In genomic region chr9:77708950-77709349, GRCm38 (mm10) we compare ENCODE assay signal across 18 mouse cellular contexts. TPM values are rescaled to one million over a fixed set of nuclear protein-coding genes. Genes with fewer than 3 reads are reported as not detected.
DNase-seq lines count a peak whose midpoint lies in the region; ATAC-seq lines count a peak whose summit lies in the region.
"Had no signal": no experiment of that assay in that cellular context is flagged by ENCODE, and none has a peak within 500 bp of the region (broad histone marks: within the 10 kb centered on the region; RNA-seq: fewer than 3 reads in every experiment).

No protein-coding gene starts in this region.

- no peak for ATAC-seq in heart, embryonic 12.5 days (ENCODE audit: insufficient number of reproducible peaks, low FRiP score)
- peak; percentile 59; the same call in 1 of the 2 replicates for ATAC-seq in monocyte, adult 5-6 weeks (replicated peaks; ENCODE audit: insufficient number of reproducible peaks, low FRiP score, low TSS enrichment, poor library complexity, severe bottlenecking)
- no peak for ATAC-seq in kidney, embryonic 14.5 days (ENCODE audit: low FRiP score, low TSS enrichment)
- ATAC-seq: forebrain, embryonic 15.5 days; intestine, embryonic 16.5 days had no signal

- H3K9ac ChIP-seq in heart, embryonic 12.5 days, result no peak overlapping the region
- H3K9ac ChIP-seq in kidney, embryonic 14.5 days (ENCODE audit: low read depth, low read length), result no peak overlapping the region
- H3K9ac ChIP-seq: embryonic facial prominence, embryonic 12.5 days; forebrain, embryonic 15.5 days; hindbrain, embryonic 14.5 days; limb, embryonic 13.5 days; neural tube, embryonic 15.5 days; stomach, embryonic 15.5 days had no signal

- H3K27me3 ChIP-seq in heart, embryonic 12.5 days (replicated peaks), result no peaks in the 10 kb centered on the region
- H3K27me3 ChIP-seq in kidney, embryonic 14.5 days (ENCODE audit: control insufficient read depth, insufficient read depth, low read length), result no peaks in the 10 kb centered on the region
- H3K27me3 ChIP-seq: embryonic facial prominence, embryonic 12.5 days; forebrain, embryonic 15.5 days; limb, embryonic 13.5 days; neural tube, embryonic 15.5 days; stomach, embryonic 15.5 days had no signal

- no peaks in the 10 kb centered on the region for H3K9me3 ChIP-seq in heart, embryonic 12.5 days (replicated peaks)
- H3K9me3 ChIP-seq in kidney, embryonic 14.5 days (ENCODE audit: control insufficient read depth, low read length), result no peaks in the 10 kb centered on the region
- H3K9me3 ChIP-seq: embryonic facial prominence, embryonic 12.5 days; forebrain, embryonic 15.5 days; limb, embryonic 13.5 days; neural tube, embryonic 15.5 days; stomach, embryonic 15.5 days had no signal

- H3K4me2 ChIP-seq in heart, embryonic 12.5 days, result no peak overlapping the region
- H3K4me2 ChIP-seq in kidney, embryonic 14.5 days (replicated peaks; ENCODE audit: low read depth, low read length), result no peak overlapping the region
- H3K4me2 ChIP-seq: embryonic facial prominence, embryonic 12.5 days; forebrain, embryonic 15.5 days; hindbrain, embryonic 14.5 days; limb, embryonic 13.5 days; neural tube, embryonic 15.5 days; stomach, embryonic 15.5 days had no signal

- no peaks in the 10 kb centered on the region for H3K36me3 ChIP-seq in heart, embryonic 12.5 days
- no peaks in the 10 kb centered on the region for H3K36me3 ChIP-seq in kidney, embryonic 14.5 days (ENCODE audit: control insufficient read depth, insufficient read depth, low read length)
- H3K36me3 ChIP-seq: embryonic facial prominence, embryonic 12.5 days; forebrain, embryonic 15.5 days; limb, embryonic 13.5 days; neural tube, embryonic 15.5 days; stomach, embryonic 15.5 days had no signal

- no peak overlapping the region for H3K27ac ChIP-seq in heart, embryonic 12.5 days (ENCODE audit: poor library complexity, severe bottlenecking)
- H3K27ac ChIP-seq in kidney, embryonic 14.5 days (ENCODE audit: low read depth, low read length), result no peak overlapping the region
- H3K27ac ChIP-seq: embryonic facial prominence, embryonic 12.5 days; forebrain, embryonic 15.5 days; hindbrain, embryonic 14.5 days; layer of hippocampus, adult 2 months; limb, embryonic 13.5 days; neural tube, embryonic 15.5 days; stomach, embryonic 15.5 days had no signal

- H3K4me1 ChIP-seq in heart, embryonic 12.5 days (replicated peaks), result peaks cover 3% of the 10 kb centered on the region; the same call in 1 of the 2 replicates
- no peaks in the 10 kb centered on the region for H3K4me1 ChIP-seq in kidney, embryonic 14.5 days (ENCODE audit: control insufficient read depth, insufficient read depth, low read length)
- H3K4me1 ChIP-seq: embryonic facial prominence, embryonic 12.5 days; forebrain, embryonic 15.5 days; limb, embryonic 13.5 days; neural tube, embryonic 15.5 days; stomach, embryonic 15.5 days had no signal

- peak; percentile 17 to 23 for DNase-seq in heart, adult 18-20 months
- DNase-seq in lung, postnatal 14 days, result peak; percentile 25
- DNase-seq in lung, postnatal 10 days, result no peak
- peak; percentile 46 for DNase-seq in c-Kit-positive CD71-negative TER-119-negative erythroid progenitor cells, embryonic 14.5 days (ENCODE audit: low read depth)
- no peak for DNase-seq in adrenal gland, adult 2 months
- DNase-seq: cerebellum, adult 11 months had no signal

- 72% methylated on average over 5 of the region's 5 CpGs for WGBS in heart, embryonic 12.5 days
- 75% methylated on average over 5 of the region's 5 CpGs for WGBS in kidney, embryonic 14.5 days

- H3K4me3 ChIP-seq in heart, embryonic 12.5 days, result no peak overlapping the region
- H3K4me3 ChIP-seq in kidney, embryonic 14.5 days (ENCODE audit: low read length), result no peak overlapping the region
- H3K4me3 ChIP-seq: embryonic facial prominence, embryonic 12.5 days; forebrain, embryonic 15.5 days; layer of hippocampus, adult 2 months; limb, embryonic 13.5 days; myocyte; neural tube, embryonic 15.5 days; stomach, embryonic 15.5 days had no signal

RNA-seq across cellular contexts. Expression of gene Gclc, which starts 45.4 kb away (rescaled TPM):
- 10 to 100 TPM; 11.6 to 13.5 TPM for total RNA-seq in heart, adult 18-20 months (2021)
- polyA plus RNA-seq in heart, embryonic 12.5 days (2016; fragmentation: Nextera tagmentation; extraction: Ambion mirVana), result 13.0 and 13.7 TPM in 2 replicates
- 22.2 to 34.3 TPM (median 29.9 TPM) in 3 replicates for total RNA-seq in monocyte, adult 5-6 weeks (2017)
- total RNA-seq in adrenal gland, adult 2 months (2021), result 10 to 100 TPM; 35.8 to 44.5 TPM
- polyA plus RNA-seq in adrenal gland, adult 2 months (2012; rRNA removed), result 13.3 and 14.5 TPM in 2 replicates
- 21.1 and 30.0 TPM in 2 replicates for polyA plus RNA-seq in kidney, embryonic 14.5 days (2014; fragmentation: Nextera tagmentation; extraction: Ambion mirVana)

Comparison
In these comparisons a context has a peak if more than half of its experiments do, and no peak if none do; other contexts are left out.
1. DNase-seq: peak in heart, adult 18-20 months (2 of 2), lung, postnatal 14 days (single experiment) and c-Kit-positive CD71-negative TER-119-negative erythroid progenitor cells, embryonic 14.5 days (single experiment); none in lung, postnatal 10 days (single experiment) and adrenal gland, adult 2 months (single experiment).